Mouse (Mus musculus): ENCODE data around the gene Dennd5b. TPM values are rescaled to one million over a fixed set of nuclear protein-coding genes. Genes with fewer than 3 reads are reported as not detected.
A peak's percentile ranks its signal among the peaks of the same experiment; 100 is the strongest.
"Not testable (repeated sequence)": the region's sequence is repeated elsewhere in the genome, so short reads cannot be mapped to it uniquely, and the experiment has no call there.

The Dennd5b gene
- total RNA-seq, 2 experiments from 2014 or later = 67.8 to 73.1 TPM

DNA sequence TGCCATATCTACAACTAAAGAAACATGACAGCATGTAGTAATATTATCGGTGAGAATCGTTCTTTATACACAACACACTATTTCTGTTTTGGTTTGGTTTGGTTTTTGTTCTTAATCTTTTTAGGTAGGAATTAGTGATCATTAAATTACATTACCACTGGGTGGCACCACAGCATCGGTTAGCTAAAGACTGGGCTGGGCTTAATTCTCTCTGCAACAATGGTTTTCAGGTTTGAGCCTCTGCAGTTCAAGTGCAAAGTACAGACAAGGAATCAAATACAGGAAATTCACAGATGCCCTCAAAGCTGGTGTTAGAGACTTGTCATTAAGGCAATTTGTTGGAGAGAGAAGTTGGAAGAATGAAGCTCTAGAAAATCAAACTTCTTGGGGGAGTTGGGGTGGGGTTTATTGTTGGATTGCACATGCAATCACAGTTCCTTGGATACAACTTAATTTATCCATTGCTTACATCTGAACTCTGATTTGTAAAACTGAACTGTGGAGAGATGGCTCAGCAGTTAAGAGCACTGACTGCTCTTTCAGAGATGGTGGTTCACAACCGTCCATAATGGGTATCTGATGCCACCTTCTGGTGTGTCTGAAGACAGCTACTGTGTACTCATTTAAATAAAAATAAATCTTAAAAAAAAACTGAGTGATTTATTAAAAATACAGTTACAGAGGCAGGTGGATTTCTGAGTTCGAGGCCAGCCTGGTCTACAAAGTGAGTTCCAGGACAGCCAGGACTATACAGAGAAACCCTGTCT is 31.0 kb upstream of the Dennd5b start:
- intact Hi-C loops (cut with DNase I) = no loop called here
- no peak for DNase-seq (ENCODE audit: extremely low spot score in 1 of 2, low spot score in 2 of 2)
- Histone ChIP-seq H3K27ac (no peak overlapping the region), H3K4me3 (no peak overlapping the region)
- TF ChIP-seq CTCF (IDR thresholded peaks at IDR 0.05) = peak; percentile 51

DNA sequence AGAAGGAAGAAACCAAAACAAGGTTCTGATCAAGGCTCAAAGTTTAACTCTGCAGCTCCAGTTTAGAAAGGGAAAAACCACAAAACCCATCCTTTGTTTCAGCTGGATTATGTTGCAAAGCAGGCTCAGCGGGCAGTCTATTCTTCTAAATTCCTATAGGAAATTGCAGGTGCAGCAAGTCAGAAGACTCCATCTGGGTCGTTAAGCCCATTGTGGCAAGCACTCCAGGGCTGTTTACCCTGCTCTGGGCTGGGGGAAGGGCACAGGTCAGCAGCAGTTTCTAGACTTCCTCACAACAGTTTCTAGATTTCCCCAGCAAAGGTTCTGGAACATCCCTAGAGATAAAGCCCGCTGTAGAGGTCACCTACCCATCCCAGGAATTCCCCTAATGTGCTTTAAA is 29.6 kb upstream of the Dennd5b start:
- intact Hi-C loops (cut with DNase I) = no loop called here
- H3K4me3 ChIP-seq = no peak overlapping the region
- no peak for DNase-seq (ENCODE audit: extremely low spot score in 1 of 2, low spot score in 2 of 2)
- no peak for TF ChIP-seq CTCF (IDR thresholded peaks at IDR 0.05)
- H3K27ac ChIP-seq = no peak overlapping the region

DNA sequence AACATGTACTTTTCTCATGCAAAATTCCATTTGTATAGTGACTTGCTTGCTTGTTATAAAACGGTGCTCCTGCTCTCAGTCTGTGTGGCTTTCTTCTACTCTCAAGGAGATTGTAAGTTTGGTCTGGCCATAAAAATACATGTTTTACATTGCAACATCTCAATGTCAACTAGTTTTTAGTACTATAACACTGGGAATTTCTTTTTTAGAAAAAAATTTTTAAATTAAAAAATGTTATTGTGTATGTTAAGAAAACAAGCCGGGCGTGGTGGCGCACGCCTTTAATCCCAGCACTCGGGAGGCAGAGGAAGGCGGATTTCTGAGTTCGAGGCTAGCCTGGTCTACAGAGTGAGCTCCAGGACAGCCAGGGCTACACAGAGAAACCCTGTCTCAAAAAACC is 28.4 kb upstream of the Dennd5b start, which contains the start of gene Gm10203:
Gene Gm10203, plus strand, starts transcription at position 301 of the 400 bp plus-strand sequence.
- intact Hi-C loops (cut with DNase I); H3K27ac ChIP-seq; H3K4me3 ChIP-seq; DNase-seq (ENCODE audit: extremely low spot score in 1 of 2, low spot score in 2 of 2): not testable (repeated sequence)

DNA sequence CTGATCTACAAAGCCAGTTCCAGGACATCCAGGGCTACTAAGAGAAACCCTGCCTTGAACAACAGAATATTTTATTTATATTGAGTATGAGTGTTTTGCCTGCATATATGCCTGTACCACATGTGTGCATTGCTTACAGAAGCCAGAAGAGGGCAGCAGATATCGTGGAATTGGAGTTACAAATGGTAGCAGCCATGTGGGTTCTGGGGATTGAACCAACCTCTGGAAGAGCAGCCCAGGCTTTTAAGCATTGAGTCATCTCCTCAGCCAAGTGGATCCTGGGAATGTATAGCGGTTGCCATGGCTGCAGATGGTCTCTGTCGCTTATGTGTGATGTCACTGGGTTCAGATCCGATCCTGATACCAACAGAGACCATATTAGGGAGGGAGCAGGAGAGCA is 25.2 kb upstream of the Dennd5b start:
- Histone ChIP-seq H3K4me3 (no peak overlapping the region), H3K27ac (no peak overlapping the region)
- TF ChIP-seq CTCF (IDR thresholded peaks at IDR 0.05) = peak; percentile 57
- DNase-seq (ENCODE audit: extremely low spot score in 1 of 2, low spot score in 2 of 2) = peak in 1 of 2 experiments; percentile 13
- intact Hi-C loops (cut with DNase I) = loop anchor here (2.0 kb wide), 1 partner anchor 248 kb away; no protein-coding TSS in a partner anchor

- TF ChIP-seq CTCF (IDR thresholded peaks at IDR 0.05) = no peak
- Histone ChIP-seq H3K27ac (no peak overlapping the region), H3K4me3 (no peak overlapping the region)
- intact Hi-C loops (cut with DNase I) = loop anchor here (1.0 kb wide), 1 partner anchor 112 kb away; no protein-coding TSS in a partner anchor
- DNase-seq (ENCODE audit: extremely low spot score in 1 of 2, low spot score in 2 of 2) = no peak
Measured at GRCm38 (mm10) chr6:149123042-149123441, 21.6 kb upstream of the Dennd5b start.

GRCm38 (mm10) chr6:149119853-149120252 is 18.4 kb upstream of the Dennd5b start:
- DNase-seq (ENCODE audit: extremely low spot score in 1 of 2, low spot score in 2 of 2) = peak; percentile 46 to 57
- peak; percentile 84 for TF ChIP-seq CTCF (IDR thresholded peaks at IDR 0.05)

DNA sequence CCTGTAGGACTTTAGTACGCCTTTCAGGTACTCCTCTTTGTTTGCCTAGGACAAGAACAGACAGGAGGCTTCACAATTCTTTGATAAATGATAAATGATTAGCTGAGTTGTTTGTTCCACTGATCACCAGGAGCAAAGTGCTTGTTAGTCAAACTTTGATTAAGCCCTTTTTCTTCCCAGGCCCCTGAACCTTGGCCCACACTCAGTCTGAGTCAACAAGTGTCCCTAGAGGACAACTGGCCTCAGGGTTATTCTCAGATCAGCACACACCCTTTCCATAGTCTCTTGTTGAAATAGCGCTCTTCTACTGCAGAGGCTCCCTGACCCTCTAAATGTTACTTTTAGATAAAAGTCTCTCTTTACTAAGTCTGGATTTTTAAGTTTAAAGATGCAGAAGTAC is 17.5 kb upstream of the Dennd5b start:
- intact Hi-C loops (cut with DNase I) = loop anchor here (1.0 to 2.0 kb wide), 2 partner anchors 60 to 108 kb away; no protein-coding TSS in a partner anchor
- no peak for TF ChIP-seq CTCF (IDR thresholded peaks at IDR 0.05)
- Histone ChIP-seq H3K4me3 (no peak overlapping the region), H3K27ac (no peak overlapping the region)
- DNase-seq (ENCODE audit: extremely low spot score in 1 of 2, low spot score in 2 of 2) = no peak

More at GRCm38 (mm10) chr6:149119853-149120252, 18.4 kb upstream of the Dennd5b start:
- H3K27ac ChIP-seq = no peak overlapping the region
- no peak overlapping the region for H3K4me3 ChIP-seq
- intact Hi-C loops (cut with DNase I) = loop anchor here (1.0 to 2.0 kb wide), 2 partner anchors 61 to 109 kb away; no protein-coding TSS in a partner anchor

- intact Hi-C loops (cut with DNase I) = no loop called here
- no peak for TF ChIP-seq CTCF (IDR thresholded peaks at IDR 0.05)
- Histone ChIP-seq H3K4me3 (no peak overlapping the region), H3K27ac (no peak overlapping the region)
- DNase-seq (ENCODE audit: extremely low spot score in 1 of 2, low spot score in 2 of 2) = no peak
Measured at GRCm38 (mm10) chr6:149116992-149117391, 15.5 kb upstream of the Dennd5b start.

GRCm38 (mm10) chr6:149108909-149109308 is 7.4 kb upstream of the Dennd5b start:
- intact Hi-C loops (cut with DNase I) = no loop called here

GRCm38 (mm10) chr6:149107615-149108014 is 6.1 kb upstream of the Dennd5b start:
- no peak overlapping the region for H3K27ac ChIP-seq
- TF ChIP-seq CTCF (IDR thresholded peaks at IDR 0.05) = no peak
- no peak overlapping the region for H3K4me3 ChIP-seq
- intact Hi-C loops (cut with DNase I) = loop anchor here (2.0 kb wide), 1 partner anchor 161 kb away; the partner anchor contains the start of gene Sinhcaf
- DNase-seq (ENCODE audit: extremely low spot score in 1 of 2, low spot score in 2 of 2) = no peak

More at GRCm38 (mm10) chr6:149108909-149109308, 7.4 kb upstream of the Dennd5b start:
- DNase-seq (ENCODE audit: extremely low spot score in 1 of 2, low spot score in 2 of 2) = no peak
- no peak for TF ChIP-seq CTCF (IDR thresholded peaks at IDR 0.05)
- no peak overlapping the region for H3K4me3 ChIP-seq
- no peak overlapping the region for H3K27ac ChIP-seq

- TF ChIP-seq CTCF (IDR thresholded peaks at IDR 0.05) = no peak
- intact Hi-C loops (cut with DNase I) = loop anchor here (5.0 kb wide), 1 partner anchor 271 kb away; the partner anchor contains the start of gene Ipo8
- H3K27ac ChIP-seq = no peak overlapping the region
- no peak overlapping the region for H3K4me3 ChIP-seq
- no peak for DNase-seq (ENCODE audit: extremely low spot score in 1 of 2, low spot score in 2 of 2)
Measured at GRCm38 (mm10) chr6:149103451-149103850, 2.0 kb upstream of the Dennd5b start.

- intact Hi-C loops (cut with DNase I) = loop anchor here (2.0 to 5.0 kb wide), 2 partner anchors 41 to 270 kb away; partner anchors contain the start of gene Ipo8
- H3K27ac ChIP-seq = peak overlapping the region; percentile 95
- no peak for DNase-seq (ENCODE audit: extremely low spot score in 1 of 2, low spot score in 2 of 2)
- TF ChIP-seq CTCF (IDR thresholded peaks at IDR 0.05) = no peak
- peak overlapping the region; percentile 64 for H3K4me3 ChIP-seq
Measured at GRCm38 (mm10) chr6:149101943-149102243, 413 bp upstream of the Dennd5b start.

Measured in left cerebral cortex, adult 2 months (tissue).